Mouse (Mus musculus): ENCODE results near the gene Pkdrej. TPM values are rescaled to one million over a fixed set of nuclear protein-coding genes. Genes with fewer than 3 reads are reported as not detected.
"Not testable (repeated sequence)": the region's sequence is repeated elsewhere in the genome, so short reads cannot be mapped to it uniquely, and the experiment has no call there.

Pkdrej gene
- total RNA-seq, 2 experiments from 2014 or later = 0.82 to 1.2 TPM

GRCm38 (mm10) chr15:85808031-85808430 is 13.5 kb downstream of the Pkdrej start:
- intact Hi-C loops (cut with DNase I) = no loop called here
- TF ChIP-seq CTCF (IDR thresholded peaks at IDR 0.05) = no peak
- DNase-seq (ENCODE audit: extremely low spot score in 1 of 2, low spot score in 2 of 2) = no peak

DNA sequence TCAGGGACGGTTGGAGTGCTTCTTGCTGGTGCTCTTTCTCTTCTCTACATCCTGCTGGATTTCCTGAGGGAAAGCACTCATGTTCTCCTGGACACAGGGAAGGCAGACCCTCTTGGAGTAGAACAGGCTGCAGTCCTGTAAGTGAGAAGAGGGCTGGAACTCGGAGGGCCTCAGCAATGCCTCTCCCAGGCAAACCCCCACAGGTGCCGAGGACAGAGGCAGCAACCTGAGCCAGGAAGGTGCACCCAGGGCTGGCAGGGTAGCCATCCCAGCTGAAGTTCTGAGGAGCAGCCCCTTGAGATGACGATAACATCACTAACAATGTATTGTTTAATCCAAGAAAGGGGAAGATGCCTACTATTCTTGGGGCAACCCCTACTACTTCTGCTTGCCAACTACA is 14.1 kb downstream of the Pkdrej start:
- DNase-seq (ENCODE audit: extremely low spot score in 1 of 2, low spot score in 2 of 2) = no peak
- H3K4me3 ChIP-seq = no peak overlapping the region
- TF ChIP-seq CTCF (IDR thresholded peaks at IDR 0.05) = no peak
- H3K27ac ChIP-seq = no peak overlapping the region
- intact Hi-C loops (cut with DNase I) = no loop called here

More at GRCm38 (mm10) chr15:85808031-85808430, 13.5 kb downstream of the Pkdrej start:
- Histone ChIP-seq H3K27ac (no peak overlapping the region), H3K4me3 (no peak overlapping the region)

DNA sequence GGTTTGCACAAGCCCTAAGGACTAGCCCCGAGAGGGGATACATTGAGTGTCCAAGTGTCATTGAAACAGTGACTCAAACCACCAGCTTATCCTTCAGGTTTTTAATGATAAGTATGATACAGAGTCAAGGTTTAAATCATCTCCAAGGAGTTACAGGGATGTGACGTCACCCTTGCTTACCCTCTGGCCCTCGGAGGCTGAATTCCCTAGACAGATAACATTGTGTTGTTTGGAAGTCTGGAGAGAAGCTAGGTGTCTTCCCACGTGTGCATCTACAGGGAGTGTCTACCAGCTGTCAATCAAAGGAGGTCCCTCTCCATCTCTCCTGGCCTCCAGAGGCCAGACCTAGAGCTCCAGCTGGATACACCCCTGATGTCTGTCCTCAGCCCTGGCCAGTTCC is 14.6 kb downstream of the Pkdrej start:
- Histone ChIP-seq H3K27ac (no peak overlapping the region), H3K4me3 (no peak overlapping the region)
- no peak for DNase-seq (ENCODE audit: extremely low spot score in 1 of 2, low spot score in 2 of 2)
- TF ChIP-seq CTCF (IDR thresholded peaks at IDR 0.05) = no peak
- intact Hi-C loops (cut with DNase I) = no loop called here

DNA sequence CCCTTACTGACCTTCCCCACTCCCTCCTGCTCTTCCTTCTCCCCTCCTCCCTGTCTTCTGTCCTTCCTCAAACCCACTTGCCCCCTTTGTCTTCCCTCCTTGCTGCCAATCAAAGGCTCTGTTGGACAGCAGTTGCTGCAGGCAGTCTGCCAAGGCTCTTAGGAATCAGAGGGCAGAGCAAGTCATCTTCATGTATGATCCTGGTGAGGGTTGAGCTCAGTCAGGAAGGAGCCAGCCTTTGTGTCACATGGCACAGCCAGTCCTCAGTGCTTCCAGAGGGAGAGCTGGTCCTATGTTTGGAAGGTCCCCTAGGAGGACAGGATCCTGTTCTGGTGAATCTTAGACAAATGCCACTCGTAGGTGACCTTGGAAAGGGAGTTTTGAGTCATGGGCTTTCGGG is 18.6 kb downstream of the Pkdrej start:
- TF ChIP-seq CTCF (IDR thresholded peaks at IDR 0.05) = no peak
- no peak for DNase-seq (ENCODE audit: extremely low spot score in 1 of 2, low spot score in 2 of 2)
- intact Hi-C loops (cut with DNase I) = no loop called here
- Histone ChIP-seq H3K27ac (no peak overlapping the region), H3K4me3 (no peak overlapping the region)

DNA sequence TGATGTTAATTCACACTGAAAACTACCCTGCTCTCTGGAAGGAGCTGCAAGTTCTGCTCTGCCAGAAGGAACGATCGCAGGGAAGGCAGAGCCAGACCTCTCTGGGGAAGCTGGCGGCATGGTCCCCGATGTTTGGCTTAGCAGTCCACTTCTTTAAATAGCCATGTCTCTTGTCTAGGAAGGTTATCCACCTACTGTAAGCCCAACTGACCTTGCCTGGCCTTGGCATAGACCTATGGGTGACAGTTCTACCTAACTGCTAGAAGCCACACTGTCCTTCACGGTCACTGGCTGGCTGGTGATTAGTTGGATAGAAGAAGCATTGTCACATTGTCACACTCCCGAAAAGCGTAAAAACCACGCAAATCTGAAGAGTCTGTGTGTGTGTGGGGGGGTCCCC is 22.9 kb downstream of the Pkdrej start:
- TF ChIP-seq CTCF (IDR thresholded peaks at IDR 0.05) = no peak
- DNase-seq (ENCODE audit: extremely low spot score in 1 of 2, low spot score in 2 of 2) = no peak

DNA sequence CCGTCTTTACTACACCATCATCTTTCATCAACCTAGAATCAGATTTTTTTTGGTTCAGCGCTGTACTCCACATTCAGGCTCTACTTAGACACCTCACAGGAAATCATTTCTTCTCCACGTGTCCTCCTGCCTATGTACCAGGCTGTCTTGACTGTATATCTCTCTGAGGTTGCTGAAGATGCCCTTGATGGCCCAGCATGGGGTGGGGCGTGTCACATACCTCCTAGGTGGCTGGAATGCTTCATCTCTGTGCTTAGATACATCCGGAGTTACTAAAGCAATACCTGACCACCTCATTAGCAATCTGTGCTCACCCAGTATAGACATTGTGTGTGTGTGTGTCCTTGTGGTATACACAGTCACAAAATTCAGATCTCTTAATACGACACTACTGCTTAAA is 26.0 kb downstream of the Pkdrej start:
- Histone ChIP-seq H3K4me3 (no peak overlapping the region), H3K27ac (no peak overlapping the region)
- no peak for DNase-seq (ENCODE audit: extremely low spot score in 1 of 2, low spot score in 2 of 2)
- no peak for TF ChIP-seq CTCF (IDR thresholded peaks at IDR 0.05)
- intact Hi-C loops (cut with DNase I) = no loop called here

More for the DNA sequence above, 22.9 kb downstream of the Pkdrej start:
- Histone ChIP-seq H3K27ac (no peak overlapping the region), H3K4me3 (no peak overlapping the region)
- intact Hi-C loops (cut with DNase I) = no loop called here

DNA sequence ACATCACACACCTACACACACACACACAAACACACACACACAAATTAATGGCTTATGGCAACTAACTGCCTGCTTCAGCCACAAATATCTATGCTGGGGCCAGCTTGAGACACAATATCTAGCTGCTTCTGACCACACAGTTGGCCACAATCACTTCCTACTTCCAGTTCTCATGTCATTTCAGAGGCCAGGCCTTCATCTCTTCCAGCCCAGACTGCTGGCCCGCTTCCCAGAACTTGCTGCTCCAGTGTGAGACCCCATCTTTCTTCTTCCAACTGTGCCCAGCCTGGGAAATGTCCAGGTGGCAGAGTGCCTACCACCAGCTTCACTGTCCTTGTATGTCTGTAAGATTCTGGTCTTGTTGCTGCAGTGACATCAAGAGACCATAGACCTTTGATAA is 28.7 kb downstream of the Pkdrej start:
- H3K27ac ChIP-seq = no peak overlapping the region
- intact Hi-C loops (cut with DNase I) = no loop called here
- H3K4me3 ChIP-seq = no peak overlapping the region
- no peak for TF ChIP-seq CTCF (IDR thresholded peaks at IDR 0.05)
- DNase-seq (ENCODE audit: extremely low spot score in 1 of 2, low spot score in 2 of 2) = no peak

DNA sequence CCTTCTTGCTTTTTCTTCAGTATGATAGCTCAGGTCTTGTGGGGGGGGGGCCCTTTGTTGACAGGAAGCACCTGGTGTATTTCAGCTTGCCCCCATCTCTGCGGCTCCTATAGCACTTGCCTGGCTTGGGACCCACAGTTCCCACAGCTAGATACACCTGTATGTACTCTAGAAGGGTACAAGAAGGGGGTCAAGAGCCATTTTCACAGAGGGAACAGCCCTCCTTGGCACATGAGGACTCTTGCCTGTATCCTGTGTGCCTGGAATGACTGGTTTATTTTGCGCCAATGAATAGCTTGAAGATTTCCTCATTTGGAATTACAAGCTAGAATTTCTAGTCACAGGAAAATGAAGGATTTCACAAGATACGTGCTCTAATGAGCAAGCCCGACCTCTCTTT is 30.1 kb downstream of the Pkdrej start:
- intact Hi-C loops (cut with DNase I) = no loop called here
- TF ChIP-seq CTCF (IDR thresholded peaks at IDR 0.05) = no peak
- no peak for DNase-seq (ENCODE audit: extremely low spot score in 1 of 2, low spot score in 2 of 2)
- Histone ChIP-seq H3K4me3 (no peak overlapping the region), H3K27ac (no peak overlapping the region)

DNA sequence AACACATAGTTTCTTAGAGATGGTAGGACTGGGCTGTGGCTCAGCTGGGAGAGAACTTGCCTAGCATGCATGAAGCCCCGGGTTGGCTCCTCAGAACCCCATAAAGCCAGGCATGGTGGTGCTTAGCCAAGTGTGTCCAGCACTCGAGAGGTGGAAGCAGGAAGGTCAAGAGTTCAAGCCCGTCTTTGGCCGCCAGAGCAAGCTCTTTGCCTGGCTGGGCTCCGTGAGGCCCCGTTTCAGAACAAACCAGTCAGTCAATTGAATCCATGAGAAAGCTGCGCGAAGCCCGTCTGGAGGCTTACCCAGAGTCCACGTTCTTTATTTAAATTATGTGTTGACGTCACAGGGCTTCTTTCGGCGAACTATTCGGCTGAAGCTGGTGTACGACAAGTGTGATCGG is 32.9 kb downstream of the Pkdrej start:
- TF ChIP-seq CTCF (IDR thresholded peaks at IDR 0.05) = no peak
- H3K4me3 ChIP-seq = no peak overlapping the region
- intact Hi-C loops (cut with DNase I) = no loop called here
- H3K27ac ChIP-seq = no peak overlapping the region
- no peak for DNase-seq (ENCODE audit: extremely low spot score in 1 of 2, low spot score in 2 of 2)

DNA sequence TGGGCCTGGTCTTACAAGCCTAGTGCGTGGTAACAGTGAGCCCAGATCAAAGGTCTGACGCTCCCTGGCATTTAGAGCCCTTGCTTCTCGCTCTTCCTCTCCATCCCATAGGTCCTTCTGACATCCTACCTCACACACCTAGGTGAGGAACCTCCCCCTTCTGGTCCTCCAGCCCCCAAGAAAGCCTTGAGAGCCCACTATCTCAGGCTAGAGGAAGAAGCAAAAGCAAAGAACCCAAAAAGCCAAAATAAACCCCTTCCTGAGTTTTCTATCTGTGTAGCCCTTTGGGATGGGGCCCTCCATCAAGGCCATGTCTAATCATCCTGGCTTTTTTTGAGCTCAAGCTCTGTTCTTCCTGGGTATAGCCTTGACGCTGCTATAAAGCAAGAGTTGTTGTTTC is 33.5 kb downstream of the Pkdrej start:
- no peak for TF ChIP-seq CTCF (IDR thresholded peaks at IDR 0.05)
- intact Hi-C loops (cut with DNase I) = no loop called here
- no peak for DNase-seq (ENCODE audit: extremely low spot score in 1 of 2, low spot score in 2 of 2)
- H3K4me3 ChIP-seq = no peak overlapping the region
- H3K27ac ChIP-seq = no peak overlapping the region

DNA sequence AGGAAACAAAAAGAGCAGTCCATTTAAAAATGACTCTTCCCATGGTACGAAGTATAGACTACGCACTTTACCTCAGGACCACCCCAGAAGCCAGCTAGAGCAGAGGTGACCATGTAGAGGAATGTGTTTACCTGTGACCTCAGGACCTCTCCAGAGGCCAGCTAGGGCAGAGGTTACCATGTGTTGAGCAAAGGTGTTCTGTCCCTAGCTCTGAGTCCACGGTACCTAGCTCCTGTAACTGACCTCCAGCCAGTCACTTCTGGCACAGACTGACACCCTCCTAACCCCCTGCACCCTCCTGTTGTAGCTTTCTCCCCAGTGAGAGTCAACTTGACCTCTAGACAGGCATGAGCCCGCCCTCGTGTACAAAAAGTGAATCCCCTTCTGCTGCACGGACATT is 34.1 kb downstream of the Pkdrej start:
- TF ChIP-seq CTCF (IDR thresholded peaks at IDR 0.05) = no peak
- intact Hi-C loops (cut with DNase I) = no loop called here

DNA sequence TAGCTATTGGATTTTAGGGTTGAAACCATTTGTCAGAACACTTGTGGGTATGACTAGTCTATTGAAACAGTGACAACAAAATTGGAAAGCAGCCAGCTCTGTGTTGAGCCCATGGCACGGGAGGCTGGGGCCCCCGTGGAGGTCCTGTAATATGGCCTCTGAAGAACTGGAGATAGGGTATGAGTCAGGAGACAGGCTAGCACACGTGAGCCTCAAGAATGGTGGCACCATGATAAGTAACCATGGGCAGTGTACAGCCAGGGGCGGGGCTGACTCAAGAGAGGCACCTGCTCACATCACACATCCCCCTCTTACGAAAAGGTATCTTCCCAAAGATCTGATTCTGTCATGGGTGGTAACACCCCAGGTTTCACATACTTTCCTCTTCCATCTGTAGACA is 34.8 kb downstream of the Pkdrej start:
- DNase-seq (ENCODE audit: extremely low spot score in 1 of 2, low spot score in 2 of 2) = no peak
- no peak overlapping the region for H3K4me3 ChIP-seq
- TF ChIP-seq CTCF (IDR thresholded peaks at IDR 0.05) = no peak
- intact Hi-C loops (cut with DNase I) = no loop called here
- no peak overlapping the region for H3K27ac ChIP-seq

More for the DNA sequence above, 34.1 kb downstream of the Pkdrej start:
- Histone ChIP-seq H3K4me3 (no peak overlapping the region), H3K27ac (no peak overlapping the region)
- no peak for DNase-seq (ENCODE audit: extremely low spot score in 1 of 2, low spot score in 2 of 2)

DNA sequence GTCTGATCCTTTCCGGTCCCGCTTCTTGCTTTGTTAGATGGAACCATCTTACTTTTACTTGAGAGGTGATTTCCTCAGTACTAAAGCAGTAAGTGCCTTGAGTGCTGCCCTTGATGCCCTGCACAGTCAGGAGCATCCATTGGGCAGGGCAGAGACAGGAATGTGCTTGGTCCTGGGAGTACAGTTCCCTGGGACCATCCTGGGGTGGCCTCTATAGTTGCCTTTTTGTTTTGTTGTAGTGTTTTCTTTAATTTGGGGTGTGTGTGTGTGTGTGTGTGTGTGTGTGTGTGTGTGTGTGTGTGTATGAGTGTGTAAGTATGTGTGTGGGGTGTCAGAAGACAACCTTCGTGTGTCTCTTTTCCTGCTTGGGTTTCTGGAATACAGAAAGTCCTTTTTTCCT is 37.2 kb downstream of the Pkdrej start:
- DNase-seq (ENCODE audit: extremely low spot score in 1 of 2, low spot score in 2 of 2) = no peak
- Histone ChIP-seq H3K4me3 (no peak overlapping the region), H3K27ac (no peak overlapping the region)
- intact Hi-C loops (cut with DNase I) = no loop called here
- no peak for TF ChIP-seq CTCF (IDR thresholded peaks at IDR 0.05)

DNA sequence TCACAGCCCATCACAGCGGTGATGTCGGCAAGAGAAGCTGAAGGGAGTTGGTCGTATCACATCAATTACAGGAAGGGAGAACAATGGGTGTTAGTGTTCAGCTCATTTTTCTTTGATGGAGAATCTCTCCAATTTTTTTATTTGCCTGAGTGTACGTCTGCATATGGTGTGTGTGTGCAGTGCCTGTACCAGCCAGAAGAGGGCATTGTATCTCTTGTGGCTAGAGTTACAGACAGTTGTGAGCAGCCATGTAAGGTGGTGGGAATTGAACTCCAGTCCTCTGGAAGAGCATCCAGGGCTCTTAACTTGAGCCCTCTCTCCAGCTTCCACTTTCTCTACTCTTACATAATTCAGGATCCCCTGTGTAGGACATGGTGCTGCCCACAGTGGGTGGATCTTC is 38.4 kb downstream of the Pkdrej start:
- Histone ChIP-seq H3K27ac (no peak overlapping the region), H3K4me3 (no peak overlapping the region)
- peak; percentile 7 for TF ChIP-seq CTCF (IDR thresholded peaks at IDR 0.05)
- intact Hi-C loops (cut with DNase I) = no loop called here
- no peak for DNase-seq (ENCODE audit: extremely low spot score in 1 of 2, low spot score in 2 of 2)

- DNase-seq (ENCODE audit: extremely low spot score in 1 of 2, low spot score in 2 of 2); H3K4me3 ChIP-seq; H3K27ac ChIP-seq; intact Hi-C loops (cut with DNase I): not testable (repeated sequence)
Measured at GRCm38 (mm10) chr15:85778891-85779290, 42.6 kb downstream of the Pkdrej start.
